Mouse (Mus musculus): Measurements from ENCODE around the gene B4galt7. TPM values are rescaled to one million over a fixed set of nuclear protein-coding genes. Genes with fewer than 3 reads are reported as not detected.
"Not testable (repeated sequence)": the region's sequence is repeated elsewhere in the genome, so short reads cannot be mapped to it uniquely, and the experiment has no call there.

The B4galt7 gene
- polyA plus RNA-seq, 1 experiment from 2014 or later = 18.2 TPM

GRCm38 (mm10) chr13:55634639-55635127, 35.0 kb downstream of the B4galt7 start, which contains the start of gene Ddx46:
TSS of gene Ddx46 (plus strand) at chr13:55635027.
- peak; percentile 88 for ATAC-seq (ENCODE audit: low FRiP score, low TSS enrichment)
- Histone ChIP-seq H3K27ac (ENCODE audit: low read depth, low read length) (peak within 1 kb of the TSS; percentile 51; the same call in 1 of the 2 replicates), H3K27me3 (ENCODE audit: control insufficient read depth, insufficient read depth, low read length) (no peaks in the 10 kb centered on the region), H3K4me2 (replicated peaks; ENCODE audit: low read depth, low read length) (peak within 1 kb of the TSS; percentile 83), H3K9ac (ENCODE audit: low read depth, low read length) (peak within 1 kb of the TSS; percentile 93), H3K9me3 (ENCODE audit: control insufficient read depth, low read length) (no peaks in the 10 kb centered on the region), H3K36me3 (ENCODE audit: control insufficient read depth, insufficient read depth, low read length) (peaks cover 49% of the 10 kb centered on the region), H3K4me3 (ENCODE audit: low read length) (peak within 1 kb of the TSS; percentile 99), H3K4me1 (ENCODE audit: control insufficient read depth, insufficient read depth, low read length) (peaks cover 4% of the 10 kb centered on the region; the same call in 1 of the 2 replicates)
- WGBS = 7% methylated on average over 30 of the region's 30 CpGs

- Histone ChIP-seq H3K4me3 (ENCODE audit: low read length) (peak overlapping the region; percentile 99), H3K4me1 (ENCODE audit: control insufficient read depth, insufficient read depth, low read length) (peaks cover 4% of the 10 kb centered on the region; the same call in 1 of the 2 replicates), H3K4me2 (replicated peaks; ENCODE audit: low read depth, low read length) (peak overlapping the region; percentile 83), H3K27me3 (ENCODE audit: control insufficient read depth, insufficient read depth, low read length) (no peaks in the 10 kb centered on the region), H3K36me3 (ENCODE audit: control insufficient read depth, insufficient read depth, low read length) (peaks cover 49% of the 10 kb centered on the region), H3K9me3 (ENCODE audit: control insufficient read depth, low read length) (no peaks in the 10 kb centered on the region), H3K9ac (ENCODE audit: low read depth, low read length) (peak overlapping the region; percentile 93), H3K27ac (ENCODE audit: low read depth, low read length) (peak overlapping the region; percentile 51; the same call in 1 of the 2 replicates)
- WGBS = under 1% methylated on average over 37 of the region's 40 CpGs
- peak; percentile 65 for ATAC-seq (ENCODE audit: low FRiP score, low TSS enrichment)
These were observed 35.5 kb downstream of the B4galt7 start for GRCm38 (mm10) chr13:55635146-55635571.

- H3K4me1 ChIP-seq (ENCODE audit: control insufficient read depth, insufficient read depth, low read length) = peaks cover 4% of the 10 kb centered on the region; the same call in 1 of the 2 replicates
- H3K27me3 ChIP-seq (ENCODE audit: control insufficient read depth, insufficient read depth, low read length) = no peaks in the 10 kb centered on the region
- peaks cover 49% of the 10 kb centered on the region for H3K36me3 ChIP-seq (ENCODE audit: control insufficient read depth, insufficient read depth, low read length)
- no peak overlapping the region for H3K9ac ChIP-seq (ENCODE audit: low read depth, low read length)
- H3K27ac ChIP-seq (ENCODE audit: low read depth, low read length) = no peak overlapping the region
- no peak for ATAC-seq (ENCODE audit: low FRiP score, low TSS enrichment)
- WGBS = 88% methylated on average over 14 of the region's 14 CpGs
- no peak overlapping the region for H3K4me2 ChIP-seq (replicated peaks; ENCODE audit: low read depth, low read length)
- H3K9me3 ChIP-seq (ENCODE audit: control insufficient read depth, low read length) = no peaks in the 10 kb centered on the region
- H3K4me3 ChIP-seq (ENCODE audit: low read length) = no peak overlapping the region
These were observed 36.7 kb downstream of the B4galt7 start for GRCm38 (mm10) chr13:55636185-55636983.

- H3K4me1 ChIP-seq (ENCODE audit: control insufficient read depth, insufficient read depth, low read length); H3K4me2 ChIP-seq (replicated peaks; ENCODE audit: low read depth, low read length); H3K4me3 ChIP-seq (ENCODE audit: low read length); H3K9me3 ChIP-seq (ENCODE audit: control insufficient read depth, low read length); H3K27ac ChIP-seq (ENCODE audit: low read depth, low read length); ATAC-seq (ENCODE audit: low FRiP score, low TSS enrichment); H3K27me3 ChIP-seq (ENCODE audit: control insufficient read depth, insufficient read depth, low read length); H3K9ac ChIP-seq (ENCODE audit: low read depth, low read length): not testable (repeated sequence)
- H3K36me3 ChIP-seq (ENCODE audit: control insufficient read depth, insufficient read depth, low read length) = peaks cover 50% of the 10 kb centered on the region
- WGBS = 57% methylated on average over 8 of the region's 8 CpGs
These were observed 40.8 kb downstream of the B4galt7 start for GRCm38 (mm10) chr13:55640480-55640879.

GRCm38 (mm10) chr13:55644525-55644924, 44.8 kb downstream of the B4galt7 start:
- no peak overlapping the region for H3K4me3 ChIP-seq (ENCODE audit: low read length)
- no peaks in the 10 kb centered on the region for H3K9me3 ChIP-seq (ENCODE audit: control insufficient read depth, low read length)
- H3K4me2 ChIP-seq (replicated peaks; ENCODE audit: low read depth, low read length) = no peak overlapping the region
- ATAC-seq (ENCODE audit: low FRiP score, low TSS enrichment) = no peak
- H3K27ac ChIP-seq (ENCODE audit: low read depth, low read length) = no peak overlapping the region
- no peaks in the 10 kb centered on the region for H3K4me1 ChIP-seq (ENCODE audit: control insufficient read depth, insufficient read depth, low read length)
- no peak overlapping the region for H3K9ac ChIP-seq (ENCODE audit: low read depth, low read length)
- no peaks in the 10 kb centered on the region for H3K27me3 ChIP-seq (ENCODE audit: control insufficient read depth, insufficient read depth, low read length)
- WGBS = 92% methylated on average over 2 of the region's 2 CpGs
- peaks cover 71% of the 10 kb centered on the region for H3K36me3 ChIP-seq (ENCODE audit: control insufficient read depth, insufficient read depth, low read length)

- WGBS = 91% methylated on average over 12 of the region's 12 CpGs
- H3K4me3 ChIP-seq (ENCODE audit: low read length) = no peak overlapping the region
- H3K9ac ChIP-seq (ENCODE audit: low read depth, low read length) = no peak overlapping the region
- no peak overlapping the region for H3K27ac ChIP-seq (ENCODE audit: low read depth, low read length)
- peaks cover 97% of the 10 kb centered on the region for H3K36me3 ChIP-seq (ENCODE audit: control insufficient read depth, insufficient read depth, low read length)
- no peaks in the 10 kb centered on the region for H3K4me1 ChIP-seq (ENCODE audit: control insufficient read depth, insufficient read depth, low read length)
- no peaks in the 10 kb centered on the region for H3K9me3 ChIP-seq (ENCODE audit: control insufficient read depth, low read length)
- no peak for ATAC-seq (ENCODE audit: low FRiP score, low TSS enrichment)
- no peaks in the 10 kb centered on the region for H3K27me3 ChIP-seq (ENCODE audit: control insufficient read depth, insufficient read depth, low read length)
- no peak overlapping the region for H3K4me2 ChIP-seq (replicated peaks; ENCODE audit: low read depth, low read length)
These were observed 50.4 kb downstream of the B4galt7 start for GRCm38 (mm10) chr13:55650098-55650497.

- Histone ChIP-seq H3K4me1 (ENCODE audit: control insufficient read depth, insufficient read depth, low read length) (no peaks in the 10 kb centered on the region), H3K9ac (ENCODE audit: low read depth, low read length) (no peak overlapping the region), H3K4me2 (replicated peaks; ENCODE audit: low read depth, low read length) (no peak overlapping the region), H3K9me3 (ENCODE audit: control insufficient read depth, low read length) (no peaks in the 10 kb centered on the region), H3K27ac (ENCODE audit: low read depth, low read length) (no peak overlapping the region), H3K27me3 (ENCODE audit: control insufficient read depth, insufficient read depth, low read length) (no peaks in the 10 kb centered on the region), H3K36me3 (ENCODE audit: control insufficient read depth, insufficient read depth, low read length) (peaks cover 97% of the 10 kb centered on the region), H3K4me3 (ENCODE audit: low read length) (no peak overlapping the region)
- ATAC-seq (ENCODE audit: low FRiP score, low TSS enrichment) = no peak
- WGBS = 94% methylated on average over 6 of the region's 6 CpGs
These were observed 51.3 kb downstream of the B4galt7 start for GRCm38 (mm10) chr13:55650980-55651379.
